In genomic region chr16:48629710-48630109, GRCm38 (mm10) we compare ENCODE assay signal across 16 mouse cellular contexts.
"Had no signal": no experiment of that assay in that cellular context is flagged by ENCODE, and none has a peak within 500 bp of the region (broad histone marks: within the 10 kb centered on the region; RNA-seq: fewer than 3 reads in every experiment).

No protein-coding gene starts in this region.

- H3K27me3 ChIP-seq: lung, embryonic 15.5 days; megakaryocyte, embryonic 14.5 days; midbrain, embryonic 15.5 days; neural tube, embryonic 12.5 days; stomach, embryonic 15.5 days had no signal

- H3K27ac ChIP-seq: lung, embryonic 15.5 days; macrophage; midbrain, embryonic 15.5 days; neural tube, embryonic 12.5 days; stomach, embryonic 15.5 days; stomach, postnatal 0 days had no signal

- H3K4me2 ChIP-seq: lung, embryonic 15.5 days; midbrain, embryonic 11.5 days; midbrain, embryonic 15.5 days; neural tube, embryonic 12.5 days; stomach, embryonic 15.5 days had no signal

- H3K36me3 ChIP-seq: lung, embryonic 15.5 days; midbrain, embryonic 15.5 days; neural tube, embryonic 12.5 days; stomach, embryonic 15.5 days had no signal

- H3K4me3 ChIP-seq: lung, embryonic 15.5 days; megakaryocyte, embryonic 14.5 days; midbrain, embryonic 15.5 days; neural tube, embryonic 12.5 days; stomach, embryonic 15.5 days had no signal

- H3K9ac ChIP-seq: liver, postnatal 0 days; lung, embryonic 15.5 days; midbrain, embryonic 15.5 days; neural tube, embryonic 12.5 days; stomach, embryonic 15.5 days had no signal

- DNase-seq: liver, postnatal 0 days; lung, adult 2 months; lung, postnatal 14 days; lung, postnatal 36 days; right cerebral cortex, postnatal 14 days; thymus, adult 2 months; thymus, postnatal 25 days had no signal

- H3K4me1 ChIP-seq: lung, embryonic 15.5 days; neural tube, embryonic 12.5 days; stomach, embryonic 15.5 days had no signal

- ATAC-seq: liver, postnatal 0 days; lung, postnatal 0 days had no signal

- H3K9me3 ChIP-seq: lung, embryonic 15.5 days; megakaryocyte, embryonic 14.5 days; midbrain, embryonic 15.5 days; neural tube, embryonic 12.5 days; stomach, embryonic 15.5 days had no signal
